9 mouse cellular contexts compared by ENCODE assay signal in the genomic region with DNA sequence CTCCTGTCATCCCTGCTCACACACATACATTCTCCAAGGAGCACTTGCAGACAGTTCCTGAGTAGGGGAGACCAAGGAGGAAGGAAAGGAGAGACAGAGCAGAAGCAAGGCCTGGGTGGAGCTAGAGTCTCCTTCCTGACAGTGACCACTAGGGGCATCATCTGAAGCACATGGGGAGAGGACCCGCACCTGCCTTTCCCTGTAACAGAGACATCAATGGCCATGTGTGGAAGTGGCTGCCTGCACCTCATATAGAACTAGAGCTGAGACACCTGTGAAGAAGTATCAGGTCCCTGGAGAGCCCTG.
DNase-seq lines count a peak whose midpoint lies in the region; ATAC-seq and TF ChIP-seq lines count a peak whose summit lies in the region.
"Had no signal": no experiment of that assay in that cellular context is flagged by ENCODE, and none has a peak within 500 bp of the region (broad histone marks: within the 10 kb centered on the region; RNA-seq: fewer than 3 reads in every experiment).

No protein-coding gene starts in this region.

- TF ChIP-seq EP300 in ES-Bruce4 (IDR thresholded peaks at IDR 0.05; ENCODE audit: insufficient read depth, low read depth, low read length): no peak

- no peaks in the 10 kb centered on the region for H3K36me3 ChIP-seq in hindbrain, postnatal 0 days (ENCODE audit: insufficient read depth, low read length)
- H3K36me3 ChIP-seq in hindbrain, embryonic 14.5 days (replicated peaks; ENCODE audit: control insufficient read depth, insufficient read depth): no peaks in the 10 kb centered on the region
- H3K36me3 ChIP-seq in ES-Bruce4 (ENCODE audit: control insufficient read depth, insufficient read depth, low read length, poor library complexity, severe bottlenecking): no peaks in the 10 kb centered on the region

- H3K9ac ChIP-seq in hindbrain, postnatal 0 days (replicated peaks; ENCODE audit: low read length): no peak overlapping the region
- H3K9ac ChIP-seq in hindbrain, embryonic 14.5 days: no peak overlapping the region
- no peak overlapping the region for H3K9ac ChIP-seq in ES-Bruce4 (ENCODE audit: low read depth, poor library complexity, severe bottlenecking)

- H3K27me3 ChIP-seq in hindbrain, postnatal 0 days (ENCODE audit: insufficient read depth, low read length): no peaks in the 10 kb centered on the region
- H3K27me3 ChIP-seq in hindbrain, embryonic 14.5 days (ENCODE audit: control insufficient read depth, insufficient read depth, low read length): no peaks in the 10 kb centered on the region
- no peaks in the 10 kb centered on the region for H3K27me3 ChIP-seq in ES-Bruce4 (ENCODE audit: control insufficient read depth, insufficient read depth, low read length, poor library complexity, severe bottlenecking)

- no peak overlapping the region for H3K4me2 ChIP-seq in hindbrain, postnatal 0 days (ENCODE audit: low read depth, low read length)
- no peak overlapping the region for H3K4me2 ChIP-seq in hindbrain, embryonic 14.5 days (replicated peaks)

- TF ChIP-seq CTCF in hindbrain, postnatal 0 days (IDR thresholded peaks at IDR 0.05; ENCODE audit: low read depth): peak; percentile 79
- peak; percentile 62 for TF ChIP-seq CTCF in ES-Bruce4 (IDR thresholded peaks at IDR 0.05; ENCODE audit: low read depth, low read length)

- no peak overlapping the region for H3K27ac ChIP-seq in hindbrain, postnatal 0 days
- no peak overlapping the region for H3K27ac ChIP-seq in hindbrain, embryonic 14.5 days
- H3K27ac ChIP-seq in ES-Bruce4 (ENCODE audit: insufficient read depth, low read length): no peak overlapping the region

- DNase-seq in hindbrain, postnatal 0 days (ENCODE audit: low spot score): peak; percentile 49
- DNase-seq in hindbrain, embryonic 14.5 days (ENCODE audit: low spot score): no peak
- DNase-seq in embryo, embryonic 11 days: peak; percentile 24
- peak; percentile 17 for DNase-seq in naive thymus-derived CD4-positive, alpha-beta T cell, adult 2 months (ENCODE audit: low read depth)
- DNase-seq in kidney, adult 9 months: no peak
- DNase-seq in frontal cortex, postnatal 14 days (ENCODE audit: low spot score in 2 of 2): no peak
- no peak for DNase-seq in frontal cortex, postnatal 25 days (ENCODE audit: low spot score in 2 of 2)

- no peaks in the 10 kb centered on the region for H3K9me3 ChIP-seq in hindbrain, postnatal 0 days (ENCODE audit: low read length)
- no peaks in the 10 kb centered on the region for H3K9me3 ChIP-seq in hindbrain, embryonic 14.5 days (ENCODE audit: control insufficient read depth, low read length)
- H3K9me3 ChIP-seq in ES-Bruce4 (replicated peaks; ENCODE audit: control insufficient read depth, insufficient read depth, low read length, poor library complexity, severe bottlenecking): no peaks in the 10 kb centered on the region

- TF ChIP-seq POLR2A in ES-Bruce4 (IDR thresholded peaks at IDR 0.05; ENCODE audit: insufficient read depth, low read length): no peak

- WGBS in hindbrain, postnatal 0 days: 26% methylated on average over 1 of the region's 1 CpGs
- 44% methylated on average over 1 of the region's 1 CpGs for WGBS in hindbrain, embryonic 14.5 days

- no peak for ATAC-seq in hindbrain, postnatal 0 days
- no peak for ATAC-seq in hindbrain, embryonic 14.5 days (ENCODE audit: low FRiP score)
- ATAC-seq: activated CD4-positive, CD25-positive, alpha-beta regulatory T cell, adult 4 months had no signal

- H3K4me1 ChIP-seq in hindbrain, postnatal 0 days (ENCODE audit: insufficient read depth, low read length): no peaks in the 10 kb centered on the region
- no peaks in the 10 kb centered on the region for H3K4me1 ChIP-seq in hindbrain, embryonic 14.5 days (replicated peaks; ENCODE audit: control insufficient read depth, insufficient read depth, low read length)
- no peaks in the 10 kb centered on the region for H3K4me1 ChIP-seq in ES-Bruce4 (ENCODE audit: control insufficient read depth, insufficient read depth, low read length)

- H3K4me3 ChIP-seq in hindbrain, postnatal 0 days (ENCODE audit: low read length): no peak overlapping the region
- H3K4me3 ChIP-seq in hindbrain, embryonic 14.5 days (replicated peaks; ENCODE audit: low read length): no peak overlapping the region
- H3K4me3 ChIP-seq in ES-Bruce4 (ENCODE audit: low read depth, low read length): no peak overlapping the region

Comparison
In these comparisons a context has a peak if more than half of its experiments do, and no peak if none do; other contexts are left out.
1. DNase-seq: peak in hindbrain, postnatal 0 days (single experiment), embryo, embryonic 11 days (single experiment) and naive thymus-derived CD4-positive, alpha-beta T cell, adult 2 months (single experiment); none in hindbrain, embryonic 14.5 days (single experiment), kidney, adult 9 months (single experiment), frontal cortex, postnatal 14 days (0 of 2) and frontal cortex, postnatal 25 days (0 of 2).